ENCODE assay signal across 9 mouse cellular contexts in genomic region chr11:116515330-116516020, GRCm38 (mm10). TPM values are rescaled to one million over a fixed set of nuclear protein-coding genes. Genes with fewer than 3 reads are reported as not detected.
A peak's percentile ranks its signal among the peaks of the same experiment; 100 is the strongest.
DNase-seq lines count a peak whose midpoint lies in the region; ATAC-seq and TF ChIP-seq lines count a peak whose summit lies in the region.
"Had no signal": no experiment of that assay in that cellular context is flagged by ENCODE, and none has a peak within 500 bp of the region (broad histone marks: within the 10 kb centered on the region; RNA-seq: fewer than 3 reads in every experiment).

No protein-coding gene starts in this region.

- no peak overlapping the region for H3K27ac ChIP-seq in intestine, postnatal 0 days (ENCODE audit: low read depth, low read length)
- H3K27ac ChIP-seq in midbrain, embryonic 16.5 days (ENCODE audit: low read length), result no peak overlapping the region
- H3K27ac ChIP-seq: macrophage had no signal

- DNase-seq in kidney, adult 18-20 months, result peak; percentile 34
- DNase-seq in kidney, adult 8-10 months, result no peak
- peak; percentile 82 to 85 for DNase-seq in cerebellum, postnatal 25 days
- no peak for DNase-seq in embryo, embryonic 10 days (ENCODE audit: low spot score)
- no peak for DNase-seq in right cerebral cortex, postnatal 10 days (ENCODE audit: low spot score in 2 of 2)
- no peak for DNase-seq in embryo, embryonic 10.5 days (ENCODE audit: low spot score)

- no peaks in the 10 kb centered on the region for H3K9me3 ChIP-seq in intestine, postnatal 0 days (ENCODE audit: control insufficient read depth)
- no peaks in the 10 kb centered on the region for H3K9me3 ChIP-seq in midbrain, embryonic 16.5 days (replicated peaks; ENCODE audit: control insufficient read depth, low read length, poor library complexity, severe bottlenecking)

- H3K36me3 ChIP-seq in intestine, postnatal 0 days (ENCODE audit: control insufficient read depth, insufficient read depth), result no peaks in the 10 kb centered on the region
- no peaks in the 10 kb centered on the region for H3K36me3 ChIP-seq in midbrain, embryonic 16.5 days (ENCODE audit: control insufficient read depth, insufficient read depth, low read length)

- H3K4me2 ChIP-seq in intestine, postnatal 0 days (replicated peaks; ENCODE audit: low read depth), result peak overlapping the region; percentile 6; the same call in 1 of the 2 replicates
- H3K4me2 ChIP-seq in midbrain, embryonic 16.5 days (ENCODE audit: low read length), result peak overlapping the region; percentile 34

- no peaks in the 10 kb centered on the region for H3K27me3 ChIP-seq in intestine, postnatal 0 days (replicated peaks; ENCODE audit: control insufficient read depth, insufficient read depth, low read length)
- H3K27me3 ChIP-seq in midbrain, embryonic 16.5 days (ENCODE audit: control insufficient read depth, insufficient read depth, low read depth, low read length), result no peaks in the 10 kb centered on the region

- ATAC-seq in intestine, postnatal 0 days, result no peak
- ATAC-seq in midbrain, embryonic 16.5 days, result no peak

- 23% methylated on average over 24 of the region's 24 CpGs for WGBS in intestine, postnatal 0 days
- 10% methylated on average over 24 of the region's 24 CpGs for WGBS in midbrain, embryonic 16.5 days

- TF ChIP-seq CTCF in intestine, postnatal 0 days (IDR thresholded peaks at IDR 0.05; ENCODE audit: low read depth), result peak; percentile 34; the same call in 1 of the 2 replicates

- H3K4me3 ChIP-seq in intestine, postnatal 0 days (ENCODE audit: low read depth, low read length), result no peak overlapping the region
- peak overlapping the region; percentile 2; the same call in 1 of the 2 replicates for H3K4me3 ChIP-seq in midbrain, embryonic 16.5 days (ENCODE audit: low read depth, low read length)

- H3K4me1 ChIP-seq in intestine, postnatal 0 days (replicated peaks; ENCODE audit: control insufficient read depth, insufficient read depth, low read length), result no peaks in the 10 kb centered on the region
- H3K4me1 ChIP-seq in midbrain, embryonic 16.5 days (ENCODE audit: control insufficient read depth, insufficient read depth, low read length), result no peaks in the 10 kb centered on the region

- H3K9ac ChIP-seq in intestine, postnatal 0 days (ENCODE audit: low read depth, low read length), result no peak overlapping the region
- 0 out of 2 replicates have a peak overlapping the region, but pooled peaks have one; percentile 21 for H3K9ac ChIP-seq in midbrain, embryonic 16.5 days (ENCODE audit: low read depth, low read length)

RNA-seq across cellular contexts. Expression of gene Sphk1, which starts 15.2 kb away (rescaled TPM):
- polyA plus RNA-seq in intestine, postnatal 0 days (2015; fragmentation: Nextera tagmentation; extraction: Ambion mirVana), result 2.5 and 3.3 TPM in 2 replicates
- 4.4 and 5.5 TPM in 2 replicates for polyA plus RNA-seq in midbrain, embryonic 16.5 days (2015; fragmentation: Nextera tagmentation; extraction: Ambion mirVana)

RNA-seq across cellular contexts. Expression of gene Prpsap1, which starts 21.5 kb away (rescaled TPM):
- polyA plus RNA-seq in intestine, postnatal 0 days (2015; fragmentation: Nextera tagmentation; extraction: Ambion mirVana), result 177 and 194 TPM in 2 replicates
- 177 and 198 TPM in 2 replicates for polyA plus RNA-seq in midbrain, embryonic 16.5 days (2015; fragmentation: Nextera tagmentation; extraction: Ambion mirVana)

RNA-seq across cellular contexts. Expression of gene Qrich2, which starts 49.4 kb away (rescaled TPM):
- polyA plus RNA-seq in intestine, postnatal 0 days (2015; fragmentation: Nextera tagmentation; extraction: Ambion mirVana), result 0.14 TPM in 1 of 2 replicates, not detected in the other
- 0.08 TPM in 1 of 2 replicates, not detected in the other for polyA plus RNA-seq in midbrain, embryonic 16.5 days (2015; fragmentation: Nextera tagmentation; extraction: Ambion mirVana)
- polyA plus RNA-seq: macrophage had no signal

Comparison
In these comparisons a context has a peak if more than half of its experiments do, and no peak if none do; other contexts are left out.
1. DNase-seq: peak in kidney, adult 18-20 months (single experiment) and cerebellum, postnatal 25 days (2 of 2); none in kidney, adult 8-10 months (0 of 2), embryo, embryonic 10 days (single experiment), right cerebral cortex, postnatal 10 days (0 of 2) and embryo, embryonic 10.5 days (single experiment).